Mouse (Mus musculus) heart, embryonic 12.5 days (tissue): ENCODE data around the gene Ctsd. TPM values are rescaled to one million over a fixed set of nuclear protein-coding genes. Genes with fewer than 3 reads are reported as not detected.
A peak's percentile ranks its signal among the peaks of the same experiment; 100 is the strongest.
"Not testable (repeated sequence)": the region's sequence is repeated elsewhere in the genome, so short reads cannot be mapped to it uniquely, and the experiment has no call there.

Experiments
- ATAC-seq: fragments of 200-750 bp; cut with Nextera tagmentation; 2 replicates; pipeline ENCODE4 v1.8.0; 2017; ENCODE audit warnings: moderate TSS enrichment, moderate library complexity; ENCODE audit not compliant: insufficient number of reproducible peaks, low FRiP score
- H3K27ac ChIP-seq: fragments of 300-500 bp; sonication (generic); 2 replicates; pipeline ENCODE4 v1.5.1; 2016; ENCODE audit warnings: mild to moderate bottlenecking, moderate library complexity; ENCODE audit not compliant: poor library complexity, severe bottlenecking
- H3K27me3 ChIP-seq: fragments of 300-500 bp; sonication (generic); replicated peaks from 2 replicates; pipeline ENCODE4 v1.6.1; 2016; ENCODE audit warnings: mild to moderate bottlenecking, moderate library complexity
- H3K36me3 ChIP-seq: fragments of 300-500 bp; sonication (generic); 2 replicates; pipeline ENCODE4 v1.6.1; 2016; ENCODE audit warnings: mild to moderate bottlenecking, moderate library complexity
- H3K4me1 ChIP-seq: fragments of 300-500 bp; sonication (generic); replicated peaks from 2 replicates; pipeline ENCODE4 v1.6.1; 2016; ENCODE audit warnings: mild to moderate bottlenecking
- H3K4me2 ChIP-seq: fragments of 300-500 bp; sonication (generic); 2 replicates; pipeline ENCODE4 v1.6.1; 2016; ENCODE audit warnings: mild to moderate bottlenecking, moderate library complexity
- H3K4me3 ChIP-seq: fragments of 300-500 bp; sonication (generic); 2 replicates; pipeline ENCODE4 v1.5.1; 2016; ENCODE audit warnings: mild to moderate bottlenecking
- H3K9ac ChIP-seq: fragments of 300-500 bp; sonication (generic); 2 replicates; pipeline ENCODE4 v1.6.1; 2016; ENCODE audit warnings: mild to moderate bottlenecking, moderate library complexity
- H3K9me3 ChIP-seq: fragments of 300-500 bp; sonication (generic); replicated peaks from 2 replicates; pipeline ENCODE4 v1.6.1; 2016; ENCODE audit warnings: mild to moderate bottlenecking, moderate library complexity
- WGBS: fragments of 180-500 bp; shearing (Covaris S2); methylation state at CpG from one replicate; pipeline ENCODE4 v1.1.7; 2016; 5-methylcytosine and 5-hydroxymethylcytosine counted together
- polyA plus RNA-seq: library from polyadenylated mRNA; unstranded; fragments of >200 nt; fragmentation: Nextera tagmentation; extraction: Ambion mirVana; gene quantifications from 2 replicates; pipeline ENCODE4 v1.2.1, GENCODE M21; 2016

Ctsd gene
- polyA plus RNA-seq, 1 experiment from 2014 or later, result 436 TPM

GRCm38 (mm10) chr7:142419887-142420286 lies 32.0 kb upstream of the Ctsd start:
- no peak overlapping the region for H3K4me2 ChIP-seq
- H3K27me3 ChIP-seq, result no peaks in the 10 kb centered on the region
- no peak overlapping the region for H3K9ac ChIP-seq
- no peaks in the 10 kb centered on the region; the same call in 1 of the 2 replicates for H3K4me1 ChIP-seq
- peak overlapping the region; percentile 6; the same call in 1 of the 2 replicates for H3K27ac ChIP-seq
- WGBS, result 66% methylated on average over 5 of the region's 5 CpGs
- no peaks in the 10 kb centered on the region for H3K36me3 ChIP-seq
- peaks cover 10% of the 10 kb centered on the region; the same call in 1 of the 2 replicates for H3K9me3 ChIP-seq
- no peak overlapping the region for H3K4me3 ChIP-seq
- peak; percentile 76; the same call in 1 of the 2 replicates for ATAC-seq

- WGBS, result 91% methylated on average over 8 of the region's 8 CpGs
- peaks cover 10% of the 10 kb centered on the region; the same call in 1 of the 2 replicates for H3K9me3 ChIP-seq
- no peaks in the 10 kb centered on the region for H3K36me3 ChIP-seq
- H3K4me3 ChIP-seq, result no peak overlapping the region
- H3K27ac ChIP-seq, result no peak overlapping the region
- H3K4me1 ChIP-seq, result no peaks in the 10 kb centered on the region; the same call in 1 of the 2 replicates
- ATAC-seq, result no peak
- H3K9ac ChIP-seq, result no peak overlapping the region
- H3K4me2 ChIP-seq, result no peak overlapping the region
- H3K27me3 ChIP-seq, result no peaks in the 10 kb centered on the region
Observed at GRCm38 (mm10) chr7:142418679-142419078, 30.8 kb upstream of the Ctsd start.

GRCm38 (mm10) chr7:142418027-142418426 lies 30.2 kb upstream of the Ctsd start:
- WGBS, result 74% methylated on average over 2 of the region's 2 CpGs
- H3K4me2 ChIP-seq, result no peak overlapping the region
- H3K27ac ChIP-seq, result no peak overlapping the region
- H3K4me1 ChIP-seq, result no peaks in the 10 kb centered on the region; the same call in 1 of the 2 replicates
- peaks cover 10% of the 10 kb centered on the region; the same call in 1 of the 2 replicates for H3K9me3 ChIP-seq
- H3K36me3 ChIP-seq, result no peaks in the 10 kb centered on the region
- H3K4me3 ChIP-seq, result no peak overlapping the region
- no peak overlapping the region for H3K9ac ChIP-seq
- ATAC-seq, result no peak
- no peaks in the 10 kb centered on the region for H3K27me3 ChIP-seq

- no peak for ATAC-seq
- H3K4me1 ChIP-seq, result no peaks in the 10 kb centered on the region; the same call in 1 of the 2 replicates
- WGBS, result 65% methylated on average over 3 of the region's 3 CpGs
- H3K27ac ChIP-seq, result no peak overlapping the region
- no peaks in the 10 kb centered on the region for H3K27me3 ChIP-seq
- H3K9me3 ChIP-seq, result peaks cover 10% of the 10 kb centered on the region; the same call in 1 of the 2 replicates
- H3K36me3 ChIP-seq, result no peaks in the 10 kb centered on the region
- no peak overlapping the region for H3K9ac ChIP-seq
- H3K4me2 ChIP-seq, result no peak overlapping the region
- H3K4me3 ChIP-seq, result no peak overlapping the region
Observed at GRCm38 (mm10) chr7:142416225-142416624, 28.4 kb upstream of the Ctsd start.

- Histone ChIP-seq H3K9me3 (peaks cover 10% of the 10 kb centered on the region; the same call in 1 of the 2 replicates), H3K4me3 (no peak overlapping the region), H3K9ac (no peak overlapping the region), H3K27ac (no peak overlapping the region), H3K36me3 (no peaks in the 10 kb centered on the region), H3K27me3 (no peaks in the 10 kb centered on the region), H3K4me1 (no peaks in the 10 kb centered on the region; the same call in 1 of the 2 replicates), H3K4me2 (no peak overlapping the region)
- ATAC-seq, result no peak
- WGBS, result 48% methylated on average over 4 of the region's 4 CpGs
Observed at GRCm38 (mm10) chr7:142415314-142415713, 27.5 kb upstream of the Ctsd start.

GRCm38 (mm10) chr7:142413285-142413684 lies 25.4 kb upstream of the Ctsd start:
- H3K27me3 ChIP-seq, result no peaks in the 10 kb centered on the region
- H3K27ac ChIP-seq, result no peak overlapping the region
- no peak for ATAC-seq
- H3K4me2 ChIP-seq, result no peak overlapping the region
- H3K4me3 ChIP-seq, result no peak overlapping the region
- H3K9me3 ChIP-seq, result peaks cover 5% of the 10 kb centered on the region; the same call in 1 of the 2 replicates
- H3K36me3 ChIP-seq, result no peaks in the 10 kb centered on the region
- 72% methylated on average over 6 of the region's 6 CpGs for WGBS
- no peak overlapping the region for H3K9ac ChIP-seq
- no peaks in the 10 kb centered on the region for H3K4me1 ChIP-seq

GRCm38 (mm10) chr7:142409603-142410002 lies 21.8 kb upstream of the Ctsd start:
- H3K9me3 ChIP-seq, result no peaks in the 10 kb centered on the region
- no peak overlapping the region for H3K27ac ChIP-seq
- ATAC-seq, result no peak
- H3K36me3 ChIP-seq, result no peaks in the 10 kb centered on the region
- 84% methylated on average over 3 of the region's 3 CpGs for WGBS
- no peaks in the 10 kb centered on the region for H3K4me1 ChIP-seq
- H3K4me2 ChIP-seq, result no peak overlapping the region
- H3K9ac ChIP-seq, result no peak overlapping the region
- no peaks in the 10 kb centered on the region for H3K27me3 ChIP-seq
- no peak overlapping the region for H3K4me3 ChIP-seq

GRCm38 (mm10) chr7:142408686-142409085 lies 20.8 kb upstream of the Ctsd start:
- no peaks in the 10 kb centered on the region for H3K27me3 ChIP-seq
- 92% methylated on average over 8 of the region's 8 CpGs for WGBS
- no peak for ATAC-seq
- no peaks in the 10 kb centered on the region for H3K4me1 ChIP-seq
- H3K9ac ChIP-seq, result no peak overlapping the region
- H3K4me3 ChIP-seq, result no peak overlapping the region
- H3K36me3 ChIP-seq, result no peaks in the 10 kb centered on the region
- no peak overlapping the region for H3K27ac ChIP-seq
- no peak overlapping the region for H3K4me2 ChIP-seq
- H3K9me3 ChIP-seq, result no peaks in the 10 kb centered on the region

GRCm38 (mm10) chr7:142407935-142408334 lies 20.1 kb upstream of the Ctsd start:
- no peaks in the 10 kb centered on the region for H3K27me3 ChIP-seq
- no peak for ATAC-seq

GRCm38 (mm10) chr7:142405134-142405533 lies 17.3 kb upstream of the Ctsd start:
- ATAC-seq, H3K4me2 ChIP-seq, H3K4me1 ChIP-seq, H3K9ac ChIP-seq, H3K27me3 ChIP-seq, H3K36me3 ChIP-seq, H3K4me3 ChIP-seq, H3K9me3 ChIP-seq, H3K27ac ChIP-seq: not testable (repeated sequence)
- WGBS, result 92% methylated on average over 5 of the region's 5 CpGs

More at GRCm38 (mm10) chr7:142407935-142408334, 20.1 kb upstream of the Ctsd start:
- Histone ChIP-seq H3K4me3 (no peak overlapping the region), H3K4me2 (no peak overlapping the region), H3K4me1 (no peaks in the 10 kb centered on the region), H3K36me3 (no peaks in the 10 kb centered on the region), H3K27ac (no peak overlapping the region), H3K9me3 (no peaks in the 10 kb centered on the region), H3K9ac (no peak overlapping the region)
- WGBS, result 67% methylated on average over 4 of the region's 4 CpGs

- no peak for ATAC-seq
- no peak overlapping the region for H3K4me3 ChIP-seq
- H3K4me2 ChIP-seq, result no peak overlapping the region
- no peaks in the 10 kb centered on the region for H3K36me3 ChIP-seq
- H3K27ac ChIP-seq, result no peak overlapping the region
- 70% methylated on average over 4 of the region's 4 CpGs for WGBS
- no peaks in the 10 kb centered on the region for H3K27me3 ChIP-seq
- H3K9me3 ChIP-seq, result no peaks in the 10 kb centered on the region
- no peak overlapping the region for H3K9ac ChIP-seq
- 0 out of 2 replicates have a peak, but pooled peaks cover 2% of the 10 kb centered on the region for H3K4me1 ChIP-seq
Observed at GRCm38 (mm10) chr7:142403591-142403990, 15.8 kb upstream of the Ctsd start.

GRCm38 (mm10) chr7:142400750-142401142 lies 12.9 kb upstream of the Ctsd start:
- Histone ChIP-seq H3K9ac (no peak overlapping the region), H3K27ac (no peak overlapping the region), H3K4me3 (no peak overlapping the region), H3K4me2 (no peak overlapping the region), H3K4me1 (0 out of 2 replicates have a peak, but pooled peaks cover 2% of the 10 kb centered on the region), H3K27me3 (no peaks in the 10 kb centered on the region), H3K36me3 (no peaks in the 10 kb centered on the region), H3K9me3 (no peaks in the 10 kb centered on the region)
- 64% methylated on average over 7 of the region's 7 CpGs for WGBS
- ATAC-seq, result no peak
